Mouse (Mus musculus): ENCODE data around the gene Lrp10. TPM values are rescaled to one million over a fixed set of nuclear protein-coding genes. Genes with fewer than 3 reads are reported as not detected.

The Lrp10 gene
- total RNA-seq, 1 experiment, result 20.8 TPM

- Histone ChIP-seq H3K9me3 (ENCODE audit: control insufficient read depth, insufficient read depth, low read depth, low read length) (no peaks in the 10 kb centered on the region), H3K36me3 (ENCODE audit: control insufficient read depth, insufficient read depth, low read length, poor library complexity, severe bottlenecking) (no peaks in the 10 kb centered on the region), H3K4me3 (ENCODE audit: insufficient read depth in 1 of 2, low read depth in 1 of 2, low read length in 2 of 2, poor library complexity in 1 of 2, severe bottlenecking in 1 of 2) (no peak overlapping the region), H3K9ac (ENCODE audit: insufficient read depth, low read depth, low read length, poor library complexity, severe bottlenecking) (no peak overlapping the region), H3K27ac (ENCODE audit: insufficient read depth, low read depth, low read length, poor library complexity, severe bottlenecking) (no peak overlapping the region), H3K4me1 (ENCODE audit: control insufficient read depth in 2 of 2, insufficient read depth in 2 of 2, low read length in 2 of 2, poor library complexity in 1 of 2) (peaks cover 9 to 31% of the 10 kb centered on the region in 2 experiments)
- TF ChIP-seq ZNF384 (IDR thresholded peaks at IDR 0.05; ENCODE audit: low read depth, low read length) (peak; percentile 73), CHD2 (IDR thresholded peaks at IDR 0.05; ENCODE audit: low read depth, low read length) (no peak), HCFC1 (IDR thresholded peaks at IDR 0.05; ENCODE audit: borderline replicate concordance, insufficient read depth, low read length) (no peak), ZC3H11A (IDR thresholded peaks at IDR 0.05; ENCODE audit: borderline replicate concordance, low read depth, low read length) (no peak)
- in situ Hi-C loops (cut with MboI; ENCODE audit: low sequenced_read_pairs in 2 of 2, unreplicated experiment in 2 of 2), result no loop called here
- DNase-seq (ENCODE audit: low read depth, low spot score), result no peak
Observed at GRCm38 (mm10) chr14:54443712-54444618, 20.0 kb upstream of the Lrp10 start.

GRCm38 (mm10) chr14:54445476-54445875 lies 18.5 kb upstream of the Lrp10 start:
- no peaks in the 10 kb centered on the region for H3K36me3 ChIP-seq (ENCODE audit: control insufficient read depth, insufficient read depth, low read length, poor library complexity, severe bottlenecking)
- in situ Hi-C loops (cut with MboI; ENCODE audit: low sequenced_read_pairs in 2 of 2, unreplicated experiment in 2 of 2), result no loop called here
- no peak overlapping the region for H3K27ac ChIP-seq (ENCODE audit: insufficient read depth, low read depth, low read length, poor library complexity, severe bottlenecking)
- H3K9me3 ChIP-seq (ENCODE audit: control insufficient read depth, insufficient read depth, low read depth, low read length), result no peaks in the 10 kb centered on the region
- no peak overlapping the region for H3K4me3 ChIP-seq (ENCODE audit: insufficient read depth in 1 of 2, low read depth in 1 of 2, low read length in 2 of 2, poor library complexity in 1 of 2, severe bottlenecking in 1 of 2)
- H3K9ac ChIP-seq (ENCODE audit: insufficient read depth, low read depth, low read length, poor library complexity, severe bottlenecking), result no peak overlapping the region
- TF ChIP-seq ZNF384 (IDR thresholded peaks at IDR 0.05; ENCODE audit: low read depth, low read length) (no peak), ZC3H11A (IDR thresholded peaks at IDR 0.05; ENCODE audit: borderline replicate concordance, low read depth, low read length) (no peak), MAFK (IDR thresholded peaks at IDR 0.05; ENCODE audit: insufficient read depth, low read depth, low read length) (no peak), CHD2 (IDR thresholded peaks at IDR 0.05; ENCODE audit: low read depth, low read length) (no peak), HCFC1 (IDR thresholded peaks at IDR 0.05; ENCODE audit: borderline replicate concordance, insufficient read depth, low read length) (no peak)
- DNase-seq (ENCODE audit: low read depth, low spot score), result no peak
- peaks cover 9 to 22% of the 10 kb centered on the region in 2 experiments for H3K4me1 ChIP-seq (ENCODE audit: control insufficient read depth in 2 of 2, insufficient read depth in 2 of 2, low read length in 2 of 2, poor library complexity in 1 of 2)

GRCm38 (mm10) chr14:54453566-54453965 lies 10.4 kb upstream of the Lrp10 start:
- Histone ChIP-seq H3K27ac (ENCODE audit: insufficient read depth, low read depth, low read length, poor library complexity, severe bottlenecking) (no peak overlapping the region), H3K4me1 (ENCODE audit: control insufficient read depth in 2 of 2, insufficient read depth in 2 of 2, low read length in 2 of 2, poor library complexity in 1 of 2) (peaks cover 0 to 3% of the 10 kb centered on the region in 2 experiments; a peak in 1 of 4 replicates), H3K9me3 (ENCODE audit: control insufficient read depth, insufficient read depth, low read depth, low read length) (no peaks in the 10 kb centered on the region), H3K9ac (ENCODE audit: insufficient read depth, low read depth, low read length, poor library complexity, severe bottlenecking) (no peak overlapping the region), H3K36me3 (ENCODE audit: control insufficient read depth, insufficient read depth, low read length, poor library complexity, severe bottlenecking) (no peaks in the 10 kb centered on the region), H3K4me3 (ENCODE audit: insufficient read depth in 1 of 2, low read depth in 1 of 2, low read length in 2 of 2, poor library complexity in 1 of 2, severe bottlenecking in 1 of 2) (no peak overlapping the region)
- no peak for TF ChIP-seq ZC3H11A (IDR thresholded peaks at IDR 0.05; ENCODE audit: borderline replicate concordance, low read depth, low read length)
- no peak for TF ChIP-seq ZNF384 (IDR thresholded peaks at IDR 0.05; ENCODE audit: low read depth, low read length)
- no peak for TF ChIP-seq HCFC1 (IDR thresholded peaks at IDR 0.05; ENCODE audit: borderline replicate concordance, insufficient read depth, low read length)
- TF ChIP-seq MAFK (IDR thresholded peaks at IDR 0.05; ENCODE audit: insufficient read depth, low read depth, low read length), result no peak
- no peak for TF ChIP-seq CHD2 (IDR thresholded peaks at IDR 0.05; ENCODE audit: low read depth, low read length)
- in situ Hi-C loops (cut with MboI; ENCODE audit: low sequenced_read_pairs in 2 of 2, unreplicated experiment in 2 of 2), result loop anchor here in 1 of 2 experiments (25.0 kb wide), 1 partner anchor 391 kb away; no protein-coding TSS in a partner anchor
- DNase-seq (ENCODE audit: low read depth, low spot score), result no peak

- TF ChIP-seq ZC3H11A (IDR thresholded peaks at IDR 0.05; ENCODE audit: borderline replicate concordance, low read depth, low read length) (no peak), HCFC1 (IDR thresholded peaks at IDR 0.05; ENCODE audit: borderline replicate concordance, insufficient read depth, low read length) (no peak), CHD2 (IDR thresholded peaks at IDR 0.05; ENCODE audit: low read depth, low read length) (no peak), ZNF384 (IDR thresholded peaks at IDR 0.05; ENCODE audit: low read depth, low read length) (no peak), MAFK (IDR thresholded peaks at IDR 0.05; ENCODE audit: insufficient read depth, low read depth, low read length) (no peak)
- in situ Hi-C loops (cut with MboI; ENCODE audit: low sequenced_read_pairs in 2 of 2, unreplicated experiment in 2 of 2), result loop anchor here in 1 of 2 experiments (25.0 kb wide), 1 partner anchor 393 kb away; no protein-coding TSS in a partner anchor
- Histone ChIP-seq H3K27ac (ENCODE audit: insufficient read depth, low read depth, low read length, poor library complexity, severe bottlenecking) (no peak overlapping the region), H3K4me3 (ENCODE audit: insufficient read depth in 1 of 2, low read depth in 1 of 2, low read length in 2 of 2, poor library complexity in 1 of 2, severe bottlenecking in 1 of 2) (no peak overlapping the region), H3K4me1 (ENCODE audit: control insufficient read depth in 2 of 2, insufficient read depth in 2 of 2, low read length in 2 of 2, poor library complexity in 1 of 2) (no peaks in the 10 kb centered on the region), H3K36me3 (ENCODE audit: control insufficient read depth, insufficient read depth, low read length, poor library complexity, severe bottlenecking) (no peaks in the 10 kb centered on the region), H3K9me3 (ENCODE audit: control insufficient read depth, insufficient read depth, low read depth, low read length) (no peaks in the 10 kb centered on the region), H3K9ac (ENCODE audit: insufficient read depth, low read depth, low read length, poor library complexity, severe bottlenecking) (no peak overlapping the region)
- no peak for DNase-seq (ENCODE audit: low read depth, low spot score)
Observed at GRCm38 (mm10) chr14:54454669-54455528, 9.0 kb upstream of the Lrp10 start.

Measured in ES-E14 (cell line).